Mouse (Mus musculus): ENCODE data around the gene 2610507B11Rik. TPM values are rescaled to one million over a fixed set of nuclear protein-coding genes. Genes with fewer than 3 reads are reported as not detected.

Gene 2610507B11Rik
- polyA plus RNA-seq, 1 experiment from 2014 or later: 83.1 TPM

Other genes with a start within 250 kb of the 2610507B11Rik start
- 15.3 and 15.8 TPM in 2 replicates for gene Dhrs13, start 229.5 kb upstream of the 2610507B11Rik start, polyA plus RNA-seq (2016; fragmentation: Nextera tagmentation; extraction: Ambion mirVana)
- 71.7 and 73.4 TPM in 2 replicates for gene Flot2, start 223.8 kb upstream of the 2610507B11Rik start, polyA plus RNA-seq (2016; fragmentation: Nextera tagmentation; extraction: Ambion mirVana)
- 22.6 and 23.7 TPM in 2 replicates for gene Eral1, start 181.4 kb upstream of the 2610507B11Rik start, polyA plus RNA-seq (2016; fragmentation: Nextera tagmentation; extraction: Ambion mirVana)
- 22.6 and 23.3 TPM in 2 replicates for gene Fam222b, start 167.1 kb upstream of the 2610507B11Rik start, polyA plus RNA-seq (2016; fragmentation: Nextera tagmentation; extraction: Ambion mirVana)
- gene Traf4, start 96.2 kb upstream of the 2610507B11Rik start, polyA plus RNA-seq (2016; fragmentation: Nextera tagmentation; extraction: Ambion mirVana): 51.8 and 52.5 TPM in 2 replicates
- 12.1 and 16.5 TPM in 2 replicates for gene Nek8, start 85.1 kb upstream of the 2610507B11Rik start, polyA plus RNA-seq (2016; fragmentation: Nextera tagmentation; extraction: Ambion mirVana)
- 11.7 and 14.2 TPM in 2 replicates for gene Tlcd1, start 85.0 kb upstream of the 2610507B11Rik start, polyA plus RNA-seq (2016; fragmentation: Nextera tagmentation; extraction: Ambion mirVana)
- gene Rpl23a, start 78.2 kb upstream of the 2610507B11Rik start, polyA plus RNA-seq (2016; fragmentation: Nextera tagmentation; extraction: Ambion mirVana): 847 and 859 TPM in 2 replicates
- gene Rab34, start 73.3 kb upstream of the 2610507B11Rik start, polyA plus RNA-seq (2016; fragmentation: Nextera tagmentation; extraction: Ambion mirVana): 53.3 and 54.6 TPM in 2 replicates
- 3.1 and 3.2 TPM in 2 replicates for gene Proca1, start 68.4 kb upstream of the 2610507B11Rik start, polyA plus RNA-seq (2016; fragmentation: Nextera tagmentation; extraction: Ambion mirVana)
- gene Sdf2, start 16.0 kb upstream of the 2610507B11Rik start, polyA plus RNA-seq (2016; fragmentation: Nextera tagmentation; extraction: Ambion mirVana): 47.5 and 50.1 TPM in 2 replicates
- gene Supt6, start 15.8 kb upstream of the 2610507B11Rik start, polyA plus RNA-seq (2016; fragmentation: Nextera tagmentation; extraction: Ambion mirVana): 26.1 and 28.5 TPM in 2 replicates
- 0.54 TPM in 1 of 2 replicates, not detected in the other for gene BC030499, start 29.1 kb downstream of the 2610507B11Rik start, polyA plus RNA-seq (2016; fragmentation: Nextera tagmentation; extraction: Ambion mirVana)
- 27.2 and 34.0 TPM in 2 replicates for gene Spag5, start 39.8 kb downstream of the 2610507B11Rik start, polyA plus RNA-seq (2016; fragmentation: Nextera tagmentation; extraction: Ambion mirVana)
- gene Aldoc, start 61.2 kb downstream of the 2610507B11Rik start, polyA plus RNA-seq (2016; fragmentation: Nextera tagmentation; extraction: Ambion mirVana): 10.0 and 12.6 TPM in 2 replicates
- gene Pigs, start 66.7 kb downstream of the 2610507B11Rik start, polyA plus RNA-seq (2016; fragmentation: Nextera tagmentation; extraction: Ambion mirVana): 71.4 and 75.6 TPM in 2 replicates
- gene Unc119, start 81.7 kb downstream of the 2610507B11Rik start, polyA plus RNA-seq (2016; fragmentation: Nextera tagmentation; extraction: Ambion mirVana): 45.6 and 47.7 TPM in 2 replicates
- gene Foxn1, start 124.8 kb downstream of the 2610507B11Rik start, polyA plus RNA-seq (2016; fragmentation: Nextera tagmentation; extraction: Ambion mirVana): not detected in 2 replicates
- not detected in 2 replicates for gene Slc13a2, start 160.5 kb downstream of the 2610507B11Rik start, polyA plus RNA-seq (2016; fragmentation: Nextera tagmentation; extraction: Ambion mirVana)
- 6.0 and 7.3 TPM in 2 replicates for gene Slc46a1, start 203.9 kb downstream of the 2610507B11Rik start, polyA plus RNA-seq (2016; fragmentation: Nextera tagmentation; extraction: Ambion mirVana)
- gene Sarm1, start 236.0 kb downstream of the 2610507B11Rik start, polyA plus RNA-seq (2016; fragmentation: Nextera tagmentation; extraction: Ambion mirVana): 0.31 and 0.40 TPM in 2 replicates
- 0.45 and 3.6 TPM in 2 replicates for gene Vtn, start 237.3 kb downstream of the 2610507B11Rik start, polyA plus RNA-seq (2016; fragmentation: Nextera tagmentation; extraction: Ambion mirVana)
- gene Sebox, start 241.7 kb downstream of the 2610507B11Rik start, polyA plus RNA-seq (2016; fragmentation: Nextera tagmentation; extraction: Ambion mirVana): not detected in 2 replicates

Measured in heart, embryonic 12.5 days (tissue).